Mouse (Mus musculus): ENCODE measurements around the gene Nt5c1a. TPM values are rescaled to one million over a fixed set of nuclear protein-coding genes. Genes with fewer than 3 reads are reported as not detected.
A peak's percentile ranks its signal among the peaks of the same experiment; 100 is the strongest.

Nt5c1a gene
- polyA plus RNA-seq, 1 experiment from 2014 or later: not detected

GRCm38 (mm10) chr4:123233492-123234084, 32.3 kb downstream of the Nt5c1a start, which contains the start of gene Heyl:
Gene Heyl, plus strand, starts transcription at chr4:123233556.
- Histone ChIP-seq H3K4me3 (ENCODE audit: low read depth, low read length) (peak within 1 kb of the TSS; percentile 36), H3K4me2 (replicated peaks; ENCODE audit: low read depth, low read length) (peak within 1 kb of the TSS; percentile 82), H3K9me3 (ENCODE audit: control insufficient read depth, low read length) (no peaks in the 10 kb centered on the region), H3K4me1 (replicated peaks; ENCODE audit: control insufficient read depth, insufficient read depth, low read length) (peaks cover 7% of the 10 kb centered on the region), H3K27ac (ENCODE audit: low read depth, low read length) (no peak within 1 kb of the TSS), H3K9ac (ENCODE audit: low read depth, low read length) (peak within 1 kb of the TSS; percentile 45; the same call in 1 of the 2 replicates), H3K36me3 (ENCODE audit: control insufficient read depth, insufficient read depth, low read length) (no peaks in the 10 kb centered on the region), H3K27me3 (ENCODE audit: control insufficient read depth, insufficient read depth, low read length) (peaks cover 30% of the 10 kb centered on the region)
- 2% methylated on average over 50 of the region's 52 CpGs for WGBS
- peak; percentile 69 for ATAC-seq (ENCODE audit: low FRiP score)
- DNase-seq (ENCODE audit: low spot score): peak; percentile 51

GRCm38 (mm10) chr4:123235835-123236430, 34.6 kb downstream of the Nt5c1a start:
- no peak overlapping the region for H3K27ac ChIP-seq (ENCODE audit: low read depth, low read length)
- peaks cover 41% of the 10 kb centered on the region for H3K27me3 ChIP-seq (ENCODE audit: control insufficient read depth, insufficient read depth, low read length)
- no peak for ATAC-seq (ENCODE audit: low FRiP score)

GRCm38 (mm10) chr4:123236431-123237031, 35.2 kb downstream of the Nt5c1a start:
- H3K27me3 ChIP-seq (ENCODE audit: control insufficient read depth, insufficient read depth, low read length): peaks cover 41% of the 10 kb centered on the region
- H3K9ac ChIP-seq (ENCODE audit: low read depth, low read length): no peak overlapping the region
- peaks cover 10% of the 10 kb centered on the region for H3K4me1 ChIP-seq (replicated peaks; ENCODE audit: control insufficient read depth, insufficient read depth, low read length)
- H3K36me3 ChIP-seq (ENCODE audit: control insufficient read depth, insufficient read depth, low read length): no peaks in the 10 kb centered on the region
- H3K4me2 ChIP-seq (replicated peaks; ENCODE audit: low read depth, low read length): no peak overlapping the region
- H3K27ac ChIP-seq (ENCODE audit: low read depth, low read length): no peak overlapping the region
- ATAC-seq (ENCODE audit: low FRiP score): no peak
- no peak overlapping the region for H3K4me3 ChIP-seq (ENCODE audit: low read depth, low read length)
- DNase-seq (ENCODE audit: low spot score): no peak
- no peaks in the 10 kb centered on the region for H3K9me3 ChIP-seq (ENCODE audit: control insufficient read depth, low read length)
- WGBS: 88% methylated on average over 13 of the region's 13 CpGs

More at GRCm38 (mm10) chr4:123235835-123236430, 34.6 kb downstream of the Nt5c1a start:
- H3K9me3 ChIP-seq (ENCODE audit: control insufficient read depth, low read length): no peaks in the 10 kb centered on the region
- H3K9ac ChIP-seq (ENCODE audit: low read depth, low read length): no peak overlapping the region
- H3K4me1 ChIP-seq (replicated peaks; ENCODE audit: control insufficient read depth, insufficient read depth, low read length): peaks cover 10% of the 10 kb centered on the region
- no peak for DNase-seq (ENCODE audit: low spot score)
- no peaks in the 10 kb centered on the region for H3K36me3 ChIP-seq (ENCODE audit: control insufficient read depth, insufficient read depth, low read length)
- no peak overlapping the region for H3K4me2 ChIP-seq (replicated peaks; ENCODE audit: low read depth, low read length)
- WGBS: 49% methylated on average over 9 of the region's 9 CpGs
- H3K4me3 ChIP-seq (ENCODE audit: low read depth, low read length): no peak overlapping the region

GRCm38 (mm10) chr4:123237386-123238266, 36.3 kb downstream of the Nt5c1a start:
- H3K9me3 ChIP-seq (ENCODE audit: control insufficient read depth, low read length): no peaks in the 10 kb centered on the region
- no peak for DNase-seq (ENCODE audit: low spot score)
- no peak overlapping the region for H3K4me3 ChIP-seq (ENCODE audit: low read depth, low read length)
- no peak overlapping the region for H3K9ac ChIP-seq (ENCODE audit: low read depth, low read length)
- H3K36me3 ChIP-seq (ENCODE audit: control insufficient read depth, insufficient read depth, low read length): no peaks in the 10 kb centered on the region
- ATAC-seq (ENCODE audit: low FRiP score): no peak
- no peak overlapping the region for H3K27ac ChIP-seq (ENCODE audit: low read depth, low read length)
- H3K27me3 ChIP-seq (ENCODE audit: control insufficient read depth, insufficient read depth, low read length): peaks cover 37% of the 10 kb centered on the region
- H3K4me1 ChIP-seq (replicated peaks; ENCODE audit: control insufficient read depth, insufficient read depth, low read length): peaks cover 10% of the 10 kb centered on the region
- WGBS: 53% methylated on average over 6 of the region's 6 CpGs
- no peak overlapping the region for H3K4me2 ChIP-seq (replicated peaks; ENCODE audit: low read depth, low read length)

DNA sequence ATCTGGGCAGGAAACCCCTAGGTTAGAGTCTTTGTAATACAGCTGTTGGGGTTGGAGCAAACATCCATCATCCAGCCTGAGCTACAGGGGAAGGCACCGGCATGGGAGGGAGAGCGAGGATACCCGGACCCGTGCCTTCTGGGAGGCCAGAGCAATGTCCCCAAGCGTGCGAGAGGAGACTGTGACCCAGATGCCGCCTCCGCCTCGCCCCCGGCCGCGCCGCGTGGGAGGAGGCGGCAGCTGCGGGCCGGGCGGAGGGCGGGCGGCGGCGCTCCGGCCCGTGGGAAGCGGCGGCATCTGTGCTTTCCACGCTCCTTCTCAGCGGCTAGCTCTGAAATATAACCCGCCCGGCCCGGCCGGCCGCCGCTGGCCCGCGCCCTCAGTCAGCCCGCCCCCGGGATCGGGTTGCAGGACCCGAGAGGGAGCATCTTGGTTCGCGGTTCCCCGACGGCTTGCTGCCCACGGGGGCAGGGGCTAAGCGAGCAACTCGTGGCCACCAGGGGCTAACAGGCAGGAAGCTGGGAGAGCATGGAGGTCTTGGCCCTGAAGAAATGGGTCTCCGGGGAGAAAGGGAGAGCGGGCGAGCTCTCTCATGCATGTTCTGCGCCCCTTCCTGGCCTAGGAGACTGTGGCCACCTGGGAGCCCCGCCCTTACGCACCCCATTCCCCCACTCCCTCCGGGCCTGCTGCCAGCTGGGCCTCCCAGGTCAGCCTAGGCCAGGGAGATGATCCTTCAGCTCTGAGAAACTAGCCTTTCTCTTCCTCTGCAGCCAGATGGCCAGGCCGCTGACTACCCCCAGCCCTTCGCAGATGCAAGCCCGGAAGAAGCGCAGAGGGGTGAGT, 38.3 kb downstream of the Nt5c1a start:
- Histone ChIP-seq H3K27me3 (ENCODE audit: control insufficient read depth, insufficient read depth, low read length) (peaks cover 19% of the 10 kb centered on the region), H3K4me2 (replicated peaks; ENCODE audit: low read depth, low read length) (peak overlapping the region; percentile 50), H3K4me3 (ENCODE audit: low read depth, low read length) (peak overlapping the region; percentile 32), H3K9me3 (ENCODE audit: control insufficient read depth, low read length) (no peaks in the 10 kb centered on the region), H3K36me3 (ENCODE audit: control insufficient read depth, insufficient read depth, low read length) (no peaks in the 10 kb centered on the region), H3K9ac (ENCODE audit: low read depth, low read length) (peak overlapping the region; percentile 47; the same call in 1 of the 2 replicates), H3K4me1 (replicated peaks; ENCODE audit: control insufficient read depth, insufficient read depth, low read length) (peaks cover 7% of the 10 kb centered on the region), H3K27ac (ENCODE audit: low read depth, low read length) (peak overlapping the region; percentile 8; the same call in 1 of the 2 replicates)
- WGBS: 4% methylated on average over 44 of the region's 58 CpGs
- DNase-seq (ENCODE audit: low spot score): peak; percentile 57
- ATAC-seq (ENCODE audit: low FRiP score): peak; percentile 50

- no peak overlapping the region for H3K27ac ChIP-seq (ENCODE audit: low read depth, low read length)
- H3K36me3 ChIP-seq (ENCODE audit: control insufficient read depth, insufficient read depth, low read length): no peaks in the 10 kb centered on the region
- H3K4me2 ChIP-seq (replicated peaks; ENCODE audit: low read depth, low read length): no peak overlapping the region
- H3K4me3 ChIP-seq (ENCODE audit: low read depth, low read length): no peak overlapping the region
- ATAC-seq (ENCODE audit: low FRiP score) (no peak), DNase-seq (ENCODE audit: low spot score) (no peak)
- no peaks in the 10 kb centered on the region for H3K27me3 ChIP-seq (ENCODE audit: control insufficient read depth, insufficient read depth, low read length)
- H3K4me1 ChIP-seq (replicated peaks; ENCODE audit: control insufficient read depth, insufficient read depth, low read length): no peaks in the 10 kb centered on the region
- no peaks in the 10 kb centered on the region for H3K9me3 ChIP-seq (ENCODE audit: control insufficient read depth, low read length)
- 88% methylated on average over 7 of the region's 7 CpGs for WGBS
- H3K9ac ChIP-seq (ENCODE audit: low read depth, low read length): no peak overlapping the region
Observed at GRCm38 (mm10) chr4:123246221-123246620, 44.9 kb downstream of the Nt5c1a start.

- DNase-seq (ENCODE audit: low spot score) (no peak), ATAC-seq (ENCODE audit: low FRiP score) (no peak)
- WGBS: 87% methylated on average over 5 of the region's 5 CpGs
- no peak overlapping the region for H3K9ac ChIP-seq (ENCODE audit: low read depth, low read length)
- H3K4me2 ChIP-seq (replicated peaks; ENCODE audit: low read depth, low read length): no peak overlapping the region
- no peaks in the 10 kb centered on the region for H3K27me3 ChIP-seq (ENCODE audit: control insufficient read depth, insufficient read depth, low read length)
- no peaks in the 10 kb centered on the region for H3K36me3 ChIP-seq (ENCODE audit: control insufficient read depth, insufficient read depth, low read length)
- H3K4me3 ChIP-seq (ENCODE audit: low read depth, low read length): no peak overlapping the region
- no peaks in the 10 kb centered on the region for H3K9me3 ChIP-seq (ENCODE audit: control insufficient read depth, low read length)
- H3K27ac ChIP-seq (ENCODE audit: low read depth, low read length): no peak overlapping the region
- H3K4me1 ChIP-seq (replicated peaks; ENCODE audit: control insufficient read depth, insufficient read depth, low read length): no peaks in the 10 kb centered on the region
Observed at GRCm38 (mm10) chr4:123246651-123247050, 45.3 kb downstream of the Nt5c1a start.
